Mouse (Mus musculus) stomach, postnatal 0 days (tissue): ENCODE measurements around the gene Rab7b.

Experiments
- CTCF ChIP-seq: IDR thresholded peaks from 2 replicates; pipeline ENCODE4 v1.5.1; 2016; ENCODE audit warnings: antibody characterized with exemption, low read depth, mild to moderate bottlenecking, moderate library complexity
- EP300 ChIP-seq: optimal IDR thresholded peaks from 2 replicates; pipeline ENCODE3; 2016; ENCODE audit warnings: antibody characterized with exemption

GRCm38 (mm10) chr1:131640062-131640461, 48.4 kb upstream of the Rab7b start:
- TF ChIP-seq CTCF = no peak
- TF ChIP-seq EP300 = no peak
